In the genomic region with DNA sequence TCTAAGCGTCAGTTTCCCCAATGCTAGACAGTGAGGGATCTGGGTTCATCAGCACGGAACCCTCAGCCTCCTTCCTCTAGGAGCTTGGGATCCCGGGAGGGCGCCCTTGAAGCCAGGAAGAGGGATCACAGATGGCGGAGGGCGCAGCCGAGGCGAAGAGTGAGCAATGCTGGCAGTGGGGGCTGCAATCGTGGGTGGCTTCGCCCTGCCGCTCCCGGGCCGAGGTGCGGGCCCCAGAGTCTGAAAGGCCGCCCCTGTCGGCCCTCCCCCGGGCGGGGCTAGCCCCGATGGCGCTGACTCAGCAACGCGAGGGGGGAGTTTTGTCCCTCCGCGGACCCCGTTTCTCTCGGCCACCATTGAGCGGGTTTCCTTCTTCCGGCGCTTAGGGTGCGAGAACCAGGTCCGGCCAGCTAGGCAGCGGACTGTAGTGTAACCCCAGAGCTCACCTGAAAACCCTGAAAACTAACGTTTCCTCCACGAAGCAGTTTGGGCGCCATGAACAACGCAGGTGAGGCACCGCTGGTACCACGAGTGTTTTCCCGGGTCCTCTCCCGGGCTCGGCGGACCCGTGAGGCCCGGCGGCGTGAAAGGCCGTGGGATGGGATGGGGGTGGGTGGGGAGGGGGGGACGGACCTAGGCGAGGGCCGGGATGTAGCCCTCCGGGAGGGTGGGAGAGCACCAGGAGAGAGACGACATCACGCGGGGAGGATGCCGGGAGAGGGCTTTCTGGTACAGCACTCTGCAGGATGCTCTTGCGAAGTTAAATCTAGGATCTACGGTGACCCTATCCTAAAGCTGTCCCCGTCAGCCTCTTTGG, we compare ENCODE assay signal across 7 mouse cellular contexts. TPM values are rescaled to one million over a fixed set of nuclear protein-coding genes. Genes with fewer than 3 reads are reported as not detected.
DNase-seq lines count a peak whose midpoint lies in the region; ATAC-seq lines count a peak whose summit lies in the region.

No protein-coding gene starts in this region.

- peak overlapping the region; percentile 96 for H3K27ac ChIP-seq in limb, embryonic 10.5 days
- peak overlapping the region; percentile 86 for H3K27ac ChIP-seq in midbrain, embryonic 13.5 days

- peaks cover 27% of the 10 kb centered on the region for H3K36me3 ChIP-seq in limb, embryonic 10.5 days
- peaks cover 3% of the 10 kb centered on the region; the same call in 1 of the 2 replicates for H3K36me3 ChIP-seq in midbrain, embryonic 13.5 days

- DNase-seq in adrenal gland, adult 8-10 months = peak; percentile 88
- peak; percentile 96 for DNase-seq in embryo, embryonic 9.5 days (ENCODE audit: extremely low spot score)
- DNase-seq in kidney, adult 11 months = peak; percentile 90
- peak; percentile 95 for DNase-seq in limb, embryonic 10.5 days (ENCODE audit: low spot score)
- peak; percentile 79 for DNase-seq in spleen, adult 12 weeks (ENCODE audit: low spot score)

- H3K4me1 ChIP-seq in limb, embryonic 10.5 days = peaks cover 15% of the 10 kb centered on the region
- peaks cover 18% of the 10 kb centered on the region for H3K4me1 ChIP-seq in midbrain, embryonic 13.5 days (replicated peaks)

- peak; percentile 100 for ATAC-seq in granulocyte monocyte progenitor cell, adult 5-6 weeks (replicated peaks; ENCODE audit: poor library complexity, severe bottlenecking)
- ATAC-seq in midbrain, embryonic 13.5 days = peak; percentile 93

- no peaks in the 10 kb centered on the region for H3K27me3 ChIP-seq in limb, embryonic 10.5 days (ENCODE audit: low read depth, poor library complexity, severe bottlenecking)
- H3K27me3 ChIP-seq in midbrain, embryonic 13.5 days = no peaks in the 10 kb centered on the region

- H3K9me3 ChIP-seq in limb, embryonic 10.5 days (replicated peaks) = no peaks in the 10 kb centered on the region
- H3K9me3 ChIP-seq in midbrain, embryonic 13.5 days = no peaks in the 10 kb centered on the region

- WGBS in limb, embryonic 10.5 days = under 1% methylated on average over 58 of the region's 58 CpGs
- under 1% methylated on average over 57 of the region's 58 CpGs for WGBS in midbrain, embryonic 13.5 days

- peak overlapping the region; percentile 88 for H3K4me3 ChIP-seq in limb, embryonic 10.5 days
- H3K4me3 ChIP-seq in midbrain, embryonic 13.5 days (replicated peaks) = peak overlapping the region; percentile 81

- peak overlapping the region; percentile 70 for H3K4me2 ChIP-seq in midbrain, embryonic 13.5 days (replicated peaks)

- peak overlapping the region; percentile 86 for H3K9ac ChIP-seq in midbrain, embryonic 13.5 days (replicated peaks)

RNA-seq across cellular contexts. Expression of a gene that starts 21.0 kb away (rescaled TPM):
- 10 to 100 TPM; 39.2 to 45.7 (median 42.8) TPM for total RNA-seq in adrenal gland, adult 8-10 months (2022)
- 83.3 and 85.8 TPM in 2 replicates for total RNA-seq in granulocyte monocyte progenitor cell, adult 5-6 weeks (2014; fragmentation: Nextera tagmentation)
- 226 and 238 TPM in 2 replicates for total RNA-seq in granulocyte monocyte progenitor cell, adult 5-6 weeks (2017)
- polyA plus RNA-seq in limb, embryonic 10.5 days (2016; fragmentation: Nextera tagmentation; extraction: Ambion mirVana) = 200 and 201 TPM in 2 replicates
- polyA plus RNA-seq in midbrain, embryonic 13.5 days (2015; fragmentation: Nextera tagmentation; extraction: Ambion mirVana) = 163 and 172 TPM in 2 replicates

RNA-seq across cellular contexts. Expression of a gene that starts 43.6 kb away (rescaled TPM):
- under 1 TPM; 0.34 to 0.66 (median 0.60) TPM for total RNA-seq in adrenal gland, adult 8-10 months (2022)
- total RNA-seq in granulocyte monocyte progenitor cell, adult 5-6 weeks (2014; fragmentation: Nextera tagmentation) = not detected in 2 replicates
- not detected in 2 replicates for total RNA-seq in granulocyte monocyte progenitor cell, adult 5-6 weeks (2017)
- 0.10 and 0.14 TPM in 2 replicates for polyA plus RNA-seq in limb, embryonic 10.5 days (2016; fragmentation: Nextera tagmentation; extraction: Ambion mirVana)
- not detected in 2 replicates for polyA plus RNA-seq in midbrain, embryonic 13.5 days (2015; fragmentation: Nextera tagmentation; extraction: Ambion mirVana)

RNA-seq across cellular contexts. Expression of a gene that starts 52.8 kb away (rescaled TPM):
- 10 to 100 TPM; 43.3 to 74.0 (median 65.5) TPM for total RNA-seq in adrenal gland, adult 8-10 months (2022)
- total RNA-seq in granulocyte monocyte progenitor cell, adult 5-6 weeks (2014; fragmentation: Nextera tagmentation) = not detected in 2 replicates
- not detected in 2 replicates for total RNA-seq in granulocyte monocyte progenitor cell, adult 5-6 weeks (2017)
- polyA plus RNA-seq in limb, embryonic 10.5 days (2016; fragmentation: Nextera tagmentation; extraction: Ambion mirVana) = 0.11 and 0.43 TPM in 2 replicates
- polyA plus RNA-seq in midbrain, embryonic 13.5 days (2015; fragmentation: Nextera tagmentation; extraction: Ambion mirVana) = 2.0 and 7.0 TPM in 2 replicates

Comparison
In these comparisons a context has a peak if more than half of its experiments do, and no peak if none do; other contexts are left out.
1. Peak in every context shown above with its lines: DNase-seq, ATAC-seq, H3K4me3 ChIP-seq and H3K27ac ChIP-seq.
2. RNA of a gene that starts 52.8 kb away (total RNA-seq): 43.3 to 74.0 TPM in adrenal gland, adult 8-10 months; not detected in granulocyte monocyte progenitor cell, adult 5-6 weeks; every median in the first group is over 10 times any median in the second.